Mouse (Mus musculus): ENCODE data around the gene C1qa. TPM values are rescaled to one million over a fixed set of nuclear protein-coding genes. Genes with fewer than 3 reads are reported as not detected.

The C1qa gene
- total RNA-seq, 2 experiments from 2014 or later: 49.6 to 50.7 TPM

DNA sequence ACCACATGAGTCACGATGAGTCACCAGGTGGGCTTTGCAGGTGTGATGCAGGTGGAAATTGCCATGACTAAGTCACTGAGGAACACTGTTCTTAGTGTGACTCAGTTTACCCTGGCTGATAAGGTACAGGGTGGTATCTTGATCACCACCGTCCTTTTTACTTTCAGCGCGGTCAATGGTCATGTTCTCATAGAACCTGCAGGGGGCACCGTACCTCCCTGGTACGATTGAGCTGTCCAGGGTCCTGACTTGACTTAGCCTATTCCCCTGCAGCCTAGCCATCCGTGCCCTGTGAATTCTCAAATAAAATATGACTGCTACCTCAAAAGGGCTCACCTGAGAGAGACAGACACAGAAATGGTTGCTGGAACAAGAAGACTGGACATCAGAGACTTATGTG lies 8.4 kb upstream of the C1qa start:
- intact Hi-C loops (cut with DNase I): no loop called here
- no peak for DNase-seq (ENCODE audit: low spot score in 2 of 2)

DNA sequence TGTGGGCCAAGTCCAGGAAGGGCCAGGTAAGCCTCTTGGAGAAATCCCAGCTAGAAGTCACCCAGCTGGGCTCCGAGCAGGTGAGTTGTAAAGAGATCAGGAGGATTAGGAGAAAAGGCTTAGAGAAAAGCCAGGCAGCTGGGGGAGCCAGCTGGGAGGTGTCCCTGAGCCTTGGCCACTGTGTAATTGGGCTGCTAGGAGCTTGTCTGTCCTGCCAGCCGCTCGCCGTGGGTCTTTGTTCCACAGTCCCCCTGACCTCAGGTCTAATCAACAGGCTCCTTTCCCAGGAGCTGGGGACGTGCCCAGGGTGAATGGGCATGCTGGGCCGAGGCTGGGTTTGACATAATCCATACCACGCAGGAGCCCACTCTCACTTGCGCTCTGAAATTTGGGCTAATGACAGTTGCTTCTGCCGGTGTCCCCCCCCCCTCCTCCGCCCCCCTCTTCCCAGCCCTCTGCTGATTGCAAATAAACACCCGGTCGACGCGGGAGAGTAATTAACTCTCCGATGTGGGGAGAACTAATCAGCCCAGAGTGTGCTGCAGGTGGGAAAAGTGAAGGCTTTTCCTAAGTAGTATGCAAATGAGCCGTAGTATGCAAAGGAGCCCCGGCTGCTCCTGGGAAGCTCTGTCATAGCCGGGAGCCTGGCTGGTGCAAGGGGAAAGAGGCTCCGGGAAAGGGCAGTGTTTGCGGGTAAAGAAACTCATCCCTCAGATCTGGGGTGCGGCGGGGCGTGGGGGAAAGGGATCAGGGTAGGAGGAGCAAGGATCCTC lies 6.3 kb upstream of the C1qa start:
- intact Hi-C loops (cut with DNase I): no loop called here
- no peak for DNase-seq (ENCODE audit: low spot score in 2 of 2)

DNA sequence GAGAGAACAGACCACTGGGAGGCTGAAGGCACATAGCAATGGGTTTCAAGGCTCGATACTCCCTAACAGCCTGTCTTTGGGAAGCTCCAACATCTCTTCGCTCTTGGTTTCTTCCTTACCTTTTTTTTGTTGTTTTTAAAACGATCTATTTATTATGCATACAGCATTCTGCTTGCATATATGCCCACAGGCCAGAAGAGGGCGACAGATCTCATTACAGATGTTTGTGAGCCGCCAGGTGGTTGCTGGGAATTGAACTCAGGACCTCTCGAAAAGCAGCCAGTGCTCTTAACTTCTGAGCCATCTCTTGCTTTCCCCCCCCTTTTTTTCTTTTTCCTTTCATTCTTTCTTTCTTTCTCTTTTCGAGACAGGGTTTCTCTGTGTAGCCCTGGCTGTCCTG lies 551 bp upstream of the C1qa start:
- no peak for DNase-seq (ENCODE audit: low spot score in 2 of 2)
- intact Hi-C loops (cut with DNase I): loop anchor here (10.0 kb wide), 1 partner anchor 386 kb away; no protein-coding TSS in a partner anchor

DNA sequence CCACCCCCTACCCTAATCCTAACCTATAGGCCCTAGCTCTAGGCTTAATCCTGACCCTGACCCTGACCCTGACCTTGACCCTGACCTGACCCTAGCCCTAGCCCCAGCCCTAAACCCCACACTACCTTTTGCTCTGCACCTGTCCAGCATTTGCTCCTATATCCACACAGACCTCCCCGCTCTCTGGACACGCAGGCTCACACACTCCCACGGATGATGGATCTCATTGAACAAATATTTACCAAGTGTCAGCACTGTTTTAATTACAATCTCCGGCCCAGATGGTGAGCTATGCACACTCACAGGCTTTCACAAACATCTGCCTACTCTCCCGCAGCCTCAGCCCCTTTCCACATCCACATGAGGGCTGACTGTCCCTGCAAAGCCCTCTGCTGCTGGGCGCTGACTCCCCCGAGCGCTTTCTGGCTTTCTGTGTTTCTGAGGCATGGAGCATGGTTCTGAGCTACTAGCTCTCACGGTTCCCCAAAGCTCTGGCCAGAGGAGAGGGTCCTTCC lies 462 bp downstream of the C1qa start:
- DNase-seq (ENCODE audit: low spot score in 2 of 2): no peak
- intact Hi-C loops (cut with DNase I): loop anchor here (10.0 kb wide), 1 partner anchor 387 kb away; no protein-coding TSS in a partner anchor

DNA sequence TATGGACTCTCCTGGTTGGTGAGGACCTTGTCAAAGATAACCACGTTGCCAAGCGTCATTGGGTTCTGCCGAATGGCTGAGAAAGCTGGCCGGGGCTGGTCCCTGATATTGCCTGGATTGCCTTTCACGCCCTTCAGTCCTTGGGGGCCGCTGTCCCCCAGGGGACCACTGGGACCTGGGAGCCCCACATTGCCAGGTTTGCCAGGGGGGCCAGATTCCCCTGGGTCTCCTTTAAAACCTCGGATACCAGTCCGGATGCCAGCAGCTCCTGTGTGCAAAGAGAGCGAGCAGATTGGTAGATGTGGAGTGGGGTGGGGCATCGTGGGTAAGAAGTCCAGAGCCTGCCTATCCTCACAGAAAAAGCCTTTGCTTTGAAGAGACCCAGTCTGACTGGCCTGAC lies 2.1 kb downstream of the C1qa start:
- intact Hi-C loops (cut with DNase I): loop anchor here (10.0 kb wide), 1 partner anchor 388 kb away; no protein-coding TSS in a partner anchor
- no peak for DNase-seq (ENCODE audit: low spot score in 2 of 2)

DNA sequence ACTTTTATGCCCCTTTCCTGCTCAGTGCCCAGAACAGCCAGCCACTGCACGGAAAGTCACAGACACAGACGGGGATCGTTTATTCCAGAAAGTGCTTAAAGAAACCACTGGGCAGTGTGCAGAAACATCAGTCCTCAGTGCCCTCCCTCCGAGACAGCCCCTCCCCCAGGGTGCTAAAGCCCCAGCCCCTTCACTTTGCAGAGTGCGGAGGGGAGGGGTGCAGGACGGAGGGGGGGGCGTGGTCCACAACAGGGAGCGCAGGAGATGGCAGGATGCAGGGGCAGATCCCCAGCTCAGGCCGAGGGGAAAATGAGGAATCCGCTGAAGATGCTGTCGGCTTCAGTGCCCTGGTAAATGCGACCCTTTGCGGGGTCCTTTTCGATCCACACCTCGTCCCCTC lies 2.7 kb downstream of the C1qa start:
- intact Hi-C loops (cut with DNase I): loop anchor here (2.0 to 10.0 kb wide), 2 partner anchors 85 to 389 kb away; no protein-coding TSS in a partner anchor

DNA sequence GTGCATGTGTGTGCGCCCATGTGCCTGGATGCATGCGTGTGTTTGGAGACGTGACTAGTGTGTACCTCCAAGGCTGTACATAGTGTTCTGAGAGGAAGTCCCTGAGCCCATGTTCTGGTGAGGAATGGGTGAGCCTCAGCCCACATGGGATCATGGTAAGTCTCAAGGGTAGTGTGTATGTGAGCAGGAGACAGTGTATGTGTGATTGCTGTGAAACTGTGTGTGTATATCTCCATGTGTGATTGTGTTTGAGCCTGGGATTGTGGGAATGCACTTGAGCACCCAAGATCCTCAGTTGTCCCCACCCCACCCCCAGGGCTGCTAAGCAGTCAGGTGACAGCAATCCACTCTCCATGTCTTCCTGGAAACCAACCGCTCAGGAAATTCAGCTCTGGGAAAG lies 3.8 kb downstream of the C1qa start:
- intact Hi-C loops (cut with DNase I): loop anchor here (1.0 to 10.0 kb wide), 3 partner anchors 86 to 390 kb away; no protein-coding TSS in a partner anchor
- no peak for DNase-seq (ENCODE audit: low spot score in 2 of 2)

More for the DNA sequence above, 2.7 kb downstream of the C1qa start:
- DNase-seq (ENCODE audit: low spot score in 2 of 2): no peak

DNA sequence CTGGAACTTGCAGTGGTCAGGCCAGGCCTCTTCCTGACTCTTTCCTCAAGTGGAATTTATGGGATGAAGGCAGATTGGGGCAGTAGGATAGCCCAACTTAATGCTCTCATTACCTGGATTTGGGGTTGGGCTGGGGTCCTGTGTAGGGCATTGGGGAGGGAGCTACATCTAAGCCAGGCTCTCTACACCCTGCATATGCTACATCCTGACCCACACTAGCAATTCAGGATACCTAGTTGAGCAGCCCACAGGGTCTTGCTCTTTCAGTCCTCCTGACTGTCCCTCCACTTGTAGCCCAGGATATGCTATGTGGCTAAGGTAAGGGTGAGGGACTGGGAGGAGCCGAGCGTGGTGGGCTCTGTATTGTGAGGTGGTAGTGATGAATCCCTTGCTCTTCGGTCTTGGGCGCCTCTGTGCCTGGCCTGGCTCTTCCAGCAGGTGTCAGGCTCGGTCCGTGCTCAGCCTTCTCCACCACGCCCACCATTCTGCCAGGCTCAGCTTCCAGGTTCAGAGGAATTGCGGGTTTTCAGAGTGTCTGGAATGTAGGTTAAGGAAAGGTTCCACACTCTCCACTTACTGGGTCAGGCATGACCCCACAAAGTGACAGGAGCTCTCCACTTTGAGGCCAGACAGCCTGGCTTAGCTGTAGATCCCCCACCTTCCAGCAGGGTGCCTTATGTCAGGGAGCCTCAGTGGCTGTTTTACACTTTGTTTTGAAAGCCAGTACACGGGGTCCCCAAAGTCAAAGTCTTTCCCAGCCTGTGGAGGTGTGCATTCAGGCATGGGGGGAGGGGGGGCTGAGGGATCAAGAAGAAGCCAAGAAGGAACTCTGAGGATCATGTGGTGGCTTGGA lies 4.7 kb downstream of the C1qa start:
- intact Hi-C loops (cut with DNase I): loop anchor here (1.0 to 10.0 kb wide), 3 partner anchors 87 to 391 kb away; no protein-coding TSS in a partner anchor
- DNase-seq (ENCODE audit: low spot score in 2 of 2): peak; percentile 55 to 63

DNA sequence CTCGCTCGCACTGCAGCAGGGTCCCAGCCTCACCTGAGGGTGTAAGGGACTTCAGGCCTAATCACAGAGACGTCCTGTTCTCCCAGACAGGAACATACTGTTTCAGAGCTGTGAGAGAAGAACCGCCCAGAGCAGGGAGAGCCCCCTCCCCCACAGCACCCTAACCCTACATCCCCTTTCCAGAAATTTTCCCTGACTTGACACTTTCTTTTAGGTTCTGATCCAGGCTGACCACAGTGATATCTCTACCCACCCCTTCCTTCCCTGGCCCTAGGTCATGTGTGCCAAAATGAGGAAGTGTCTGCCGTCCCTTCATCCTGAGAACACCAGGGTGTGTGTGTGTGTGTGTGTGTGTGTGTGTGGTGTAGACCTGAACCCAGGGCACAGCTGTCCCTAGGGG lies 5.8 kb downstream of the C1qa start, which contains the start of gene C1qc:
Gene C1qc, minus strand, starts transcription at position 255 of the 400 bp plus-strand sequence.
- intact Hi-C loops (cut with DNase I): loop anchor here (10.0 kb wide), 1 partner anchor 392 kb away; no protein-coding TSS in a partner anchor
- DNase-seq (ENCODE audit: low spot score in 2 of 2): peak in 1 of 2 experiments; percentile 27

DNA sequence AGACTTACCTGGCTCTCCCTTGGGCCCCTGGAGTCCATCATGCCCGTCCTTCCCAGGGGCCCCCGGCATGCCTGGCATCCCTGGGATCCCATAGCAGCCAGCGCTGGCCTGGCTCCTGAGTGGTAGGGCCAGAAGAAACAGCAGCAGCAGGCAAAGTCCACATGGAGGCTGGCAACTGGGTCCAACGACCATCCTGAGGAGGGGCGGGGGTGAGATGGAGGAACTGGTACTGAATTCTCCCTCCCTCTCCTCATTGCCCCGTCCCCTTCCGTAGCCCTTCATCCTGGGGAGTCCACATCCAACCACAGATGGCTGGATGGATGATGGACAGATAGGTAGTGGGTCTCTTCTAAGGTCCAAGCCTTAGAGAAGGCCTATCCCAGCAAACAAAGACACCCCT lies 6.2 kb downstream of the C1qa start:
- DNase-seq (ENCODE audit: low spot score in 2 of 2): no peak
- intact Hi-C loops (cut with DNase I): loop anchor here (10.0 kb wide), 1 partner anchor 392 kb away; no protein-coding TSS in a partner anchor

DNA sequence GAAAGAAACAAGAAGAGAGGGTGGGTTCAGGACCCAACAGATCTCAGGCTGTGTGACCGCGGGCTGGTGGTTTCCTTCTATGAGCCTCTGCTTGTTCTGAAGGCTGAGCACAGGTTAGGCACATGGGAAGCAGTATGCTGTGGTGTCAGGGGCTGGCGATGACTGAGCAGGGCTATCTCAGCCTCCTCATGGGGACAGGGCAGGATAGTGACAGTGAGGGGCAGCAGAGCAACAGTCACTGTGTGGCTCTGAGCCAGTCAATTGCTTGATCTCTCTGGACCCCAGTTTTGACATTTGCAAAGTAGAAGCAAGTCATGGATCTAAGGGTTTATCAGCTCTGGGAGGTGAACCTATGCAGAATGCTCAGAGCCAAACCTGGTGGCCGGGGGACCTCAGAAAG lies 7.5 kb downstream of the C1qa start:
- no peak for DNase-seq (ENCODE audit: low spot score in 2 of 2)
- intact Hi-C loops (cut with DNase I): loop anchor here (10.0 kb wide), 1 partner anchor 394 kb away; no protein-coding TSS in a partner anchor

DNA sequence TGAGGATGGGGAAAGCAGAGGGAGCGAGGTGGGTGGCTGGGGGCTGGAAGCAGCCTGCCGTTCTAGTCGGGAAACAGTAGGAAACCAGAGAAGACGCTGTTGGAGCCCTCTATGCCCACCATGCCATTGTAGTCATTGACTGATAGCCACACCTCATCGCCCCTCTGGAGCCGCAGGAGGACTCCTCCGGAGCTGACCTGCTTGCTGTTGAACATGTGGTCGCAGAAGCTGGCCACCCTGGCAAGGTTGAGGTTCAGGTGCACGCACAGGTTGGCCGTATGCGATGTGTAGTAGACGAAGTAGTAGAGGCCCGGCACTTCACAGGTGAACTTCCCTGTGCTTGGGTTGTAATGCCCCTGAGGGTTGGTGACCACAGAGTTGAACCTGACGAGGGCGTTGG lies 8.6 kb downstream of the C1qa start:
- DNase-seq (ENCODE audit: low spot score in 2 of 2): no peak
- intact Hi-C loops (cut with DNase I): loop anchor here (10.0 kb wide), 1 partner anchor 395 kb away; no protein-coding TSS in a partner anchor

DNA sequence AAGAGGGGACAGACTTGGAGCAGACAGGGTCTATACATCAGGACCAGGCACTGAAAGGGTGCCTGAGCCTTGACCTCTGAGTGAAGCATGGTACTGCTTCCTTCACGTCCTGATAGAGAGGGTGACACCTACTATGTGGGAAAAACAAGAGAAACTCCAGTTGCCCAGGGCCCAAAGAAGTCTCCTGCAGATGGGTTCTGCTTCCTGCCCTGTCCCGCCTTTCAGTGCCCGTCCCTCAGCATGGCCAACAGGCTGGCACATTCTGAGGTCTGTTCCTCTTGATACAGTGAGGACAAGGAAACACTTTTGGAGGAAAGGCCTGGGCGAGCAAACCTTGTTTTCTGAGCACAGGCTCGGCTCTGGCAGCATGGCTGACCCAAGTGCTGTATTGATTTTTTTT lies 10.9 kb downstream of the C1qa start:
- intact Hi-C loops (cut with DNase I): no loop called here
- no peak for DNase-seq (ENCODE audit: low spot score in 2 of 2)

DNA sequence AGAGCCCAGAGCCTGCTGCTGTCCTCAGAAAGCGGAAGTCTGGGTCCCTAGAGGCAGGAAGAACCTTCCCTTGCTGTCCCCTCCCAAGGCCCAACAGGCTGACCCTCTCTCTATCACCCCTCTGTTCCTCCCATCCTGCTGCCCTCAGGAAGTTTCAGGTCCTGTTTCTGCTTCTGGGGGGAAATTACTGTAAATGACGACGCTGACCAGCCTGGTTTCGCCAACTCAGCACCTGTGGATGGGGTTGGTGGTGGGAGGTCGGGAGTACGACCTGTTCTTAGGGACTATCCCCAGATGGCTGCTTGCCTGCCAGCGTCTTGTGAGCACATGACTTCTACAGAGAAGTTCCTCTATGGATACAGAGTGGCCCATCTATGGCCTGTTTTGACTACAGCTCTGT lies 12.5 kb downstream of the C1qa start, which contains the start of gene C1qb:
Gene C1qb, minus strand, starts transcription at position 87 of the 400 bp plus-strand sequence.
- intact Hi-C loops (cut with DNase I): no loop called here
- no peak for DNase-seq (ENCODE audit: low spot score in 2 of 2)

DNA sequence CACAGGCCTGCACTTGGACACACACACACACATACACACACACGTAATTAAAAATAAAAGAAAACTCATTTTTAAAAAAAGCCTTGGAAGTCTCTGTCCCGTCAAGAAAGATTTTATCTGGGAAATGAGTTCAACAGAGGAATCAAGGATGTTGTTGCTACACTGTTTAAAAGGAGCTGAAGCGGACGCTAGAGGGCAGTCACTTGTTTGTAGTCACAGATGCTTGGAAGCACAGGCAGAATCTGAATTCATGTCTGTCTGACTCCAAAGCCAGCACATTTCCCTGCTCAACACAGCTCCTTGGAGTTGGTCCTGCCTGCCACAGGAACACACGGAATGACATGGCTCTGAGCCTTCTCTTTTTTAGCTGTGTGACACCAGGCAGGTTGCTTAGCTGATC lies 20.0 kb downstream of the C1qa start:
- intact Hi-C loops (cut with DNase I): no loop called here
- DNase-seq (ENCODE audit: low spot score in 2 of 2): no peak

DNA sequence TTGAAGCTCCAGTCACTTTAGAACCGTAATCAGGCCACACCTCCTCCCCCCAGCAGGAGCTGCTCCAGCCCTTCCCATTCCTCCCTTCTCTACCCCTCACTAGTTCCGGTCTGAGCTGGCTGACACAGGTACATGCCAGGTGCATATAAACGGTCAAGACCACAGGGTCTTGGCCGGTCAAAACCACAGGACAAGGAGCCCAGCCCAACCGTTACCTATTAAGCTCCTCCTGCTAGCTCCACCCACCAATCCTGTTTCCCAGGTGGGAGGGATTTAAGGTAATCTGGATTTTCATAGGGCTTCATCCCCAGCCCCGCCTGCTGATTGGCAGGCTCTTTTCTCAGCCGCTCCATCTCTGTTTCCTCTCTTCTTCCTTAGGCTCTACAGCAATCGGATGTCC lies 20.4 kb downstream of the C1qa start:
- intact Hi-C loops (cut with DNase I): no loop called here
- no peak for DNase-seq (ENCODE audit: low spot score in 2 of 2)

DNA sequence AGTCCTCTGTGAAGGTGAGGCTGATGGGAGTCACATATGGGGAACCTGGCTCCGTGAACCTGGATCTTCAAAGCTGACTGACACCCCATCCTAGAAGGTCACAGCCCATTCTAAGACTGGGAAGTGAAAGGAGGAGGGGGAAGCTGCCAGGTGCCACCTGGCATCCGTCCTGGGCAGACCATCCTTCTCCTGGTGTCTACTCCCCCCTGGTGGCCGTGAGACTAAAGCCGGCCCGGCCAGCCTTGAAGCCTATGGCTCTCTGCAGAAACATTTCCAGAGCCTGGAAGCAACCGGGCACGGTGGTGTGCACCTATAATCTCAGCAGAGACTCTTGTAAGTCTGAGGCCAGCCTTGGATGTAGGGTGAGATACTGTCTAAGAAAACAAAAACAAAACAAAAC lies 21.6 kb downstream of the C1qa start:
- intact Hi-C loops (cut with DNase I): loop anchor here (2.0 kb wide), 1 partner anchor 228 kb away; no protein-coding TSS in a partner anchor
- peak; percentile 32 to 47 for DNase-seq (ENCODE audit: low spot score in 2 of 2)

DNA sequence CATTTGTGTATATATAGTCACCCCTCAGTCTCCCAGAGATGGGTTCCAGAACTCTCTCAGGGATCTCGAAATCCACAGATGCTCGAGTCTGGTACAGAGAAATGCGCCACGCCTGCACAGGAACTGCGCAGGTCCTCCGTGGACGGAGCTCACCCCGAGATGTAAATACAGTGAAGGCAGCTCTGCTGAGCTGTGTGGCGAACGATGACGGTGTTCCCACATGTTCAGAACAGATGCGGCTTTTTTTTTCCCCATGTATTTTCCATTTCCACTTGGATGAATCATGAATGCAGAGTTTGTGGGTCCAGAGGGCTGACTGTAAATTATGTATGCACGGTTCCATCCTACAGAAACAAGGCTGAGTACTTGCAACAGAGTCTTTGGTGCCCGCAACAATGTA lies 23.6 kb downstream of the C1qa start:
- no peak for DNase-seq (ENCODE audit: low spot score in 2 of 2)
- intact Hi-C loops (cut with DNase I): no loop called here

DNA sequence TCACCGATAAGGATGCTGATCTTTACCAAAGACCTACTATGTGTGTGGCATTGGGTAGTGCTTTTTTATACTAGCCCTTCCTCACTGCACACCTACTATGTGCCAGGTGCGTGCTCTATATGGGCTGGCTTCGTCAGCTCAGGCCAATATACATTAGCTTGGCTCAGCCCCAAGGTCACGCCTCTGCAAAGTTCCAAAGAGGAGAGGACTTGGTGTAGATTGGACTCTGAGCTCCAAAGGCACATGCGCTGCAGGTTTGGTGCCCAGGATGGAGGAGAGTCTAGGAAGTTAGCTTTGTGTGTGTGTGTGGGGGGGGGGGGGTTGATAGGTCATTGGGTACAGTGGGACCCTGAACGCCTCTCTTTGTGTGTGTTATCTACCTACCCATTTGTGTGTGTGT lies 30.2 kb downstream of the C1qa start:
- intact Hi-C loops (cut with DNase I): no loop called here

More for the DNA sequence above, 30.2 kb downstream of the C1qa start:
- no peak for DNase-seq (ENCODE audit: low spot score in 2 of 2)
